Mouse (Mus musculus) CH12.LX (cell line): ENCODE measurements at regions not wholly inside any gene's neighbourhood (a gene's known extent, or its start where the extent isn't known, plus 50 kb on each side); places are given as distances from the start of the nearest gene placed in this dataset.

Experiments
- DNase-seq: peaks from one replicate; pipeline ENCODE4 v3.0.0-alpha.2; 2013; ENCODE audit errors: extremely low read depth
- H3K27ac ChIP-seq: 2 replicates; pipeline ENCODE4 v1.5.1; 2012; ENCODE audit warnings: low read depth, mild to moderate bottlenecking, control low read depth, moderate library complexity; ENCODE audit not compliant: insufficient read depth
- H3K27me3 ChIP-seq: replicated peaks from 2 replicates; pipeline ENCODE3; 2012; ENCODE audit warnings: inconsistent platforms
- H3K36me3 ChIP-seq, 2 experiments: replicated peaks in 1 of 2; 2 replicates each; pipeline versions ENCODE3 to v1.6.1; 2012; ENCODE audit warnings: inconsistent platforms in 1 of 2, low read length in 1 of 2, mild to moderate bottlenecking in 1 of 2, mixed read lengths in 1 of 2, moderate library complexity in 1 of 2; ENCODE audit not compliant: control insufficient read depth in 1 of 2, insufficient read depth in 1 of 2
- H3K4me1 ChIP-seq, 2 experiments: 2 replicates each; pipeline ENCODE4 v1.6.1; 2012; ENCODE audit warnings: inconsistent platforms in 1 of 2, moderate library complexity in 1 of 2; ENCODE audit not compliant: insufficient read depth in 2 of 2, control insufficient read depth in 1 of 2
- H3K4me2 ChIP-seq: 2 replicates; pipeline ENCODE4 v1.6.1; 2012; ENCODE audit warnings: low read depth, mild to moderate bottlenecking, control low read depth; ENCODE audit not compliant: poor library complexity, insufficient read depth, severe bottlenecking
- H3K4me3 ChIP-seq, 3 experiments: fragments of 150-350 bp in 1 of 3; sonication (generic) in 1 of 3; replicated peaks in 1 of 3; 2 replicates each; pipeline versions ENCODE3 to v1.5.1; 2011 to 2012; ENCODE audit warnings: low read depth in 2 of 3, low read length in 2 of 3, mild to moderate bottlenecking in 2 of 3, moderate library complexity in 2 of 3, control low read depth in 1 of 3, improper control_type of control experiment in 1 of 3, inconsistent platforms in 1 of 3, mixed read lengths in 1 of 3; ENCODE audit not compliant: poor library complexity in 1 of 3
- H3K79me2 ChIP-seq: replicated peaks from 2 replicates; pipeline ENCODE4 v1.6.1; 2012; ENCODE audit warnings: mild to moderate bottlenecking, moderate library complexity; ENCODE audit not compliant: control insufficient read depth, poor library complexity, insufficient read depth, severe bottlenecking; ENCODE audit errors: extremely low read depth
- H3K9ac ChIP-seq: 2 replicates; pipeline ENCODE4 v1.6.1; 2012; ENCODE audit warnings: low read depth, mild to moderate bottlenecking, control low read depth, moderate library complexity; ENCODE audit not compliant: insufficient read depth
- H3K9me3 ChIP-seq: replicated peaks from 2 replicates; pipeline ENCODE3; 2012; ENCODE audit warnings: low read length, inconsistent platforms, mixed read lengths
- BHLHE40 ChIP-seq: IDR thresholded peaks from 2 replicates; pipeline ENCODE4 v1.6.1; 2011; ENCODE audit warnings: mild to moderate bottlenecking, low read depth, low read length, improper control_type of control experiment
- CHD1 ChIP-seq: IDR thresholded peaks from 2 replicates; pipeline ENCODE4 v1.6.1; 2012; ENCODE audit warnings: low read depth, low read length, improper control_type of control experiment, inconsistent platforms
- CHD2 ChIP-seq: IDR thresholded peaks from 2 replicates; pipeline ENCODE4 v1.6.1; 2011; ENCODE audit warnings: low read length, improper control_type of control experiment
- E2F4 ChIP-seq: IDR thresholded peaks from 2 replicates; pipeline ENCODE4 v1.6.1; 2011; ENCODE audit warnings: low read depth, low read length, improper control_type of control experiment; ENCODE audit not compliant: insufficient replicate concordance
- ETS1 ChIP-seq: conservative IDR thresholded peaks from 2 replicates; pipeline ENCODE4 v1.6.1; 2012; ENCODE audit warnings: low read depth, mild to moderate bottlenecking, inconsistent platforms, low read length, improper control_type of control experiment, moderate library complexity
- GABPA ChIP-seq: IDR thresholded peaks from 2 replicates; pipeline ENCODE4 v1.6.1; 2012; ENCODE audit warnings: low read depth, low read length, improper control_type of control experiment, inconsistent platforms; ENCODE audit not compliant: insufficient replicate concordance
- IRF4 ChIP-seq: IDR thresholded peaks from 2 replicates; pipeline ENCODE4 v1.6.1; 2014; ENCODE audit warnings: low read depth, mild to moderate bottlenecking, inconsistent platforms, low read length, improper control_type of control experiment
- JUN ChIP-seq: IDR thresholded peaks from 2 replicates; pipeline ENCODE4 v1.6.1; 2011; ENCODE audit warnings: low read depth, mild to moderate bottlenecking, low read length, improper control_type of control experiment, moderate library complexity; ENCODE audit not compliant: insufficient read depth
- JUND ChIP-seq: conservative IDR thresholded peaks from 2 replicates; pipeline ENCODE4 v1.6.1; 2011; ENCODE audit warnings: low read depth, low read length, improper control_type of control experiment
- MAX ChIP-seq: IDR thresholded peaks from 2 replicates; pipeline ENCODE4 v1.6.1; 2011; ENCODE audit warnings: low read length, improper control_type of control experiment
- MAZ ChIP-seq: IDR thresholded peaks from 2 replicates; pipeline ENCODE4 v1.6.1; 2012; ENCODE audit warnings: low read depth, mild to moderate bottlenecking, inconsistent platforms, low read length, improper control_type of control experiment, moderate library complexity
- MEF2A ChIP-seq: IDR thresholded peaks from 2 replicates; pipeline ENCODE4 v1.6.1; 2014; ENCODE audit warnings: low read depth, mild to moderate bottlenecking, inconsistent platforms, low read length, improper control_type of control experiment, borderline replicate concordance
- MXI1 ChIP-seq: IDR thresholded peaks from 2 replicates; pipeline ENCODE4 v1.6.1; 2011; ENCODE audit warnings: mild to moderate bottlenecking, low read depth, low read length, improper control_type of control experiment
- MYC ChIP-seq: IDR thresholded peaks from 2 replicates; pipeline ENCODE4 v1.6.1; 2011; ENCODE audit warnings: low read depth, mild to moderate bottlenecking, improper control_type of control experiment, low read length
- NELFE ChIP-seq: IDR thresholded peaks from 2 replicates; pipeline ENCODE4 v1.6.1; 2011; ENCODE audit warnings: low read depth, low read length, improper control_type of control experiment
- NRF1 ChIP-seq: IDR thresholded peaks from 2 replicates; pipeline ENCODE4 v1.6.1; 2014; ENCODE audit warnings: low read depth, mild to moderate bottlenecking, inconsistent platforms, low read length, improper control_type of control experiment, moderate library complexity
- PAX5 ChIP-seq: IDR thresholded peaks from 2 replicates; pipeline ENCODE4 v1.6.1; 2012; ENCODE audit warnings: low read length, inconsistent platforms, mixed read lengths
- POLR2A ChIP-seq: IDR thresholded peaks from 2 replicates; pipeline ENCODE4 v1.6.1; 2011; ENCODE audit warnings: low read depth, mild to moderate bottlenecking, improper control_type of control experiment, low read length
- POLR2AphosphoS2 ChIP-seq: IDR thresholded peaks from 2 replicates; pipeline ENCODE4 v1.6.1; 2011; ENCODE audit warnings: low read depth, low read length, improper control_type of control experiment
- RCOR1 ChIP-seq: conservative IDR thresholded peaks from 2 replicates; pipeline ENCODE4 v1.6.1; 2012; ENCODE audit warnings: low read depth, mild to moderate bottlenecking, inconsistent platforms, low read length, improper control_type of control experiment
- TBP ChIP-seq: conservative IDR thresholded peaks from 2 replicates; pipeline ENCODE4 v1.6.1; 2011; ENCODE audit warnings: low read depth, low read length, improper control_type of control experiment
- TCF12 ChIP-seq: IDR thresholded peaks from 2 replicates; pipeline ENCODE4 v1.6.1; 2014; ENCODE audit warnings: low read depth, mild to moderate bottlenecking, inconsistent platforms, low read length, improper control_type of control experiment
- USF1 ChIP-seq: IDR thresholded peaks from 2 replicates; pipeline ENCODE4 v1.6.1; 2014; ENCODE audit warnings: low read depth, mild to moderate bottlenecking, inconsistent platforms, low read length, improper control_type of control experiment
- USF2 ChIP-seq: conservative IDR thresholded peaks from 2 replicates; pipeline ENCODE4 v1.6.1; 2011; ENCODE audit warnings: low read depth, low read length, improper control_type of control experiment
- ZC3H11A ChIP-seq: IDR thresholded peaks from 2 replicates; pipeline ENCODE4 v1.6.1; 2012; ENCODE audit warnings: low read depth, mild to moderate bottlenecking, inconsistent platforms, low read length, improper control_type of control experiment
- ZNF384 ChIP-seq: IDR thresholded peaks from 2 replicates; pipeline ENCODE4 v1.6.1; 2012; ENCODE audit warnings: low read depth, low read length, improper control_type of control experiment, inconsistent platforms
- dilution Hi-C: fragments of 300-500 bp; cut with MboI; formaldehyde crosslinking; loops from 2 replicates; pipeline ENCODE4 v1.14.3; 2020; ENCODE audit warnings: low sequenced_read_pairs; ENCODE audit not compliant: extremely low pct_unique_long_range_greater_than_20kb, extremely low pct_ligation_motif_present
- in situ Hi-C: fragments of 300-500 bp; cut with MboI; formaldehyde crosslinking; loops from 3 replicates; pipeline ENCODE4 v1.14.3; 2019; ENCODE audit warnings: low sequenced_read_pairs, low pct_ligation_motif_present, low pct_unique_long_range_greater_than_20kb, mixed read lengths

- dilution Hi-C loops (no loop called here), in situ Hi-C loops (no loop called here)
- Histone ChIP-seq H3K9ac (no peak overlapping the region), H3K4me1 (peaks cover 2 to 8% of the 10 kb centered on the region in 2 experiments; a peak in 2 of 4 replicates), H3K27ac (no peak overlapping the region), H3K79me2 (no peaks in the 10 kb centered on the region), H3K27me3 (no peaks in the 10 kb centered on the region), H3K9me3 (no peaks in the 10 kb centered on the region), H3K4me3 (no peak overlapping the region), H3K36me3 (no peaks in the 10 kb centered on the region), H3K4me2 (no peak overlapping the region)
- no peak for TF ChIP-seq CHD2
- no peak for TF ChIP-seq BHLHE40
- TF ChIP-seq TCF12: no peak
- TF ChIP-seq JUND: no peak
- TF ChIP-seq MEF2A: no peak
- no peak for TF ChIP-seq POLR2AphosphoS2
- no peak for TF ChIP-seq MXI1
- no peak for TF ChIP-seq USF2
- TF ChIP-seq IRF4: no peak
- no peak for TF ChIP-seq MAZ
- TF ChIP-seq PAX5: no peak
- TF ChIP-seq MAX: no peak
- no peak for TF ChIP-seq ETS1
- no peak for DNase-seq
Measured at GRCm38 (mm10) chr4:31838592-31838991, 125.3 kb upstream of the Map3k7 start.

GRCm38 (mm10) chr4:31849763-31850162, 114.1 kb upstream of the Map3k7 start:
- no peak overlapping the region for H3K9ac ChIP-seq
- H3K9me3 ChIP-seq: no peaks in the 10 kb centered on the region
- no peaks in the 10 kb centered on the region for H3K4me1 ChIP-seq
- H3K79me2 ChIP-seq: no peaks in the 10 kb centered on the region
- H3K4me3 ChIP-seq: no peak overlapping the region
- in situ Hi-C loops: no loop called here
- no peaks in the 10 kb centered on the region for H3K36me3 ChIP-seq
- no peaks in the 10 kb centered on the region for H3K27me3 ChIP-seq
- dilution Hi-C loops: no loop called here
- no peak overlapping the region for H3K27ac ChIP-seq
- no peak for DNase-seq
- TF ChIP-seq CHD1 (no peak), TBP (no peak), ZC3H11A (no peak), E2F4 (no peak), NRF1 (no peak), GABPA (no peak), USF1 (no peak), POLR2A (no peak), MYC (no peak), RCOR1 (no peak), NELFE (no peak), JUN (no peak), ZNF384 (no peak)
- no peak overlapping the region for H3K4me2 ChIP-seq
